31 mouse cellular contexts compared by ENCODE assay signal in genomic region chr17:70590506-70590905, GRCm38 (mm10).
DNase-seq lines count a peak whose midpoint lies in the region; ATAC-seq lines count a peak whose summit lies in the region.
"Had no signal": no experiment of that assay in that cellular context is flagged by ENCODE, and none has a peak within 500 bp of the region (broad histone marks: within the 10 kb centered on the region; RNA-seq: fewer than 3 reads in every experiment).

No protein-coding gene starts in this region.

- H3K9me3 ChIP-seq in midbrain, embryonic 10.5 days (replicated peaks): no peaks in the 10 kb centered on the region
- no peaks in the 10 kb centered on the region for H3K9me3 ChIP-seq in midbrain, embryonic 15.5 days
- H3K9me3 ChIP-seq: embryonic facial prominence, embryonic 10.5 days; embryonic facial prominence, embryonic 13.5 days; forebrain, embryonic 12.5 days; heart, embryonic 10.5 days; heart, embryonic 13.5 days had no signal

- no peaks in the 10 kb centered on the region for H3K27me3 ChIP-seq in midbrain, embryonic 10.5 days (ENCODE audit: low read depth, poor library complexity, severe bottlenecking)
- no peaks in the 10 kb centered on the region for H3K27me3 ChIP-seq in midbrain, embryonic 15.5 days (replicated peaks)
- H3K27me3 ChIP-seq: embryonic facial prominence, embryonic 13.5 days; forebrain, embryonic 12.5 days; heart, embryonic 13.5 days had no signal

- no peak overlapping the region for H3K4me3 ChIP-seq in midbrain, embryonic 10.5 days
- H3K4me3 ChIP-seq in midbrain, embryonic 15.5 days: no peak overlapping the region
- H3K4me3 ChIP-seq: embryonic facial prominence, embryonic 10.5 days; embryonic facial prominence, embryonic 13.5 days; erythroblast, embryonic 14.5 days; forebrain, embryonic 12.5 days; gastrocnemius, adult 2 months; heart, adult 2 months; heart, embryonic 10.5 days; heart, embryonic 13.5 days had no signal

- no peak overlapping the region for H3K4me2 ChIP-seq in midbrain, embryonic 15.5 days
- H3K4me2 ChIP-seq: embryonic facial prominence, embryonic 13.5 days; forebrain, embryonic 12.5 days; heart, embryonic 13.5 days; hindbrain, embryonic 14.5 days had no signal

- no peak for ATAC-seq in midbrain, embryonic 15.5 days (replicated peaks)
- no peak for ATAC-seq in megakaryocyte progenitor cell, adult 5-6 weeks (replicated peaks; ENCODE audit: poor library complexity)
- ATAC-seq: activated CD4-positive, CD25-positive, alpha-beta regulatory T cell, adult 4 months; forebrain, postnatal 0 days; hindbrain, postnatal 0 days; inflammation-experienced regulatory T-cells, adult 6 months; Patski had no signal

- no peak overlapping the region for H3K9ac ChIP-seq in midbrain, embryonic 15.5 days
- H3K9ac ChIP-seq: embryonic facial prominence, embryonic 13.5 days; forebrain, embryonic 12.5 days; forebrain, postnatal 0 days; heart, embryonic 13.5 days; hindbrain, embryonic 14.5 days had no signal

- no peaks in the 10 kb centered on the region for H3K36me3 ChIP-seq in midbrain, embryonic 10.5 days
- H3K36me3 ChIP-seq in midbrain, embryonic 15.5 days (replicated peaks): no peaks in the 10 kb centered on the region
- H3K36me3 ChIP-seq: embryonic facial prominence, embryonic 10.5 days; embryonic facial prominence, embryonic 13.5 days; forebrain, embryonic 12.5 days; G1E; heart, embryonic 10.5 days; heart, embryonic 13.5 days had no signal

- peak overlapping the region; percentile 61 for H3K27ac ChIP-seq in midbrain, embryonic 10.5 days (replicated peaks)
- no peak overlapping the region for H3K27ac ChIP-seq in midbrain, embryonic 15.5 days
- H3K27ac ChIP-seq: embryonic facial prominence, embryonic 10.5 days; embryonic facial prominence, embryonic 13.5 days; forebrain, embryonic 12.5 days; gastrocnemius, adult 2 months; heart, adult 2 months; heart, embryonic 10.5 days; heart, embryonic 13.5 days; hindbrain, embryonic 14.5 days; hindbrain, postnatal 0 days had no signal

- H3K4me1 ChIP-seq in midbrain, embryonic 10.5 days: peaks cover 40% of the 10 kb centered on the region
- H3K4me1 ChIP-seq in midbrain, embryonic 15.5 days: 0 out of 2 replicates have a peak, but pooled peaks cover 5% of the 10 kb centered on the region

- 72% methylated on average over 6 of the region's 6 CpGs for WGBS in midbrain, embryonic 10.5 days
- WGBS in midbrain, embryonic 15.5 days: 54% methylated on average over 6 of the region's 6 CpGs

- peak; percentile 69 for DNase-seq in heart, adult 11 months
- DNase-seq in heart, adult 18-20 months: no peak
- no peak for DNase-seq in midbrain, embryonic 10.5 days (ENCODE audit: low spot score)
- DNase-seq in ZHBTc4 (ENCODE audit: low read depth, low spot score): peak; percentile 29
- DNase-seq: adrenal gland, adult 8-10 months; adrenal gland, postnatal 25 days; cerebellum, adult 11-12 months; cerebellum, adult 8-10 months; cerebellum, postnatal 10 days; cerebellum, postnatal 36 days; embryo, embryonic 11 days; forebrain, postnatal 0 days; gastrocnemius, adult 2 months; gastrocnemius, postnatal 14 days; heart, adult 2 months; heart, postnatal 14 days; heart, postnatal 4 days had no signal

Comparison
In these comparisons a context has a peak if more than half of its experiments do, and no peak if none do; other contexts are left out.
1. DNase-seq: peak in heart, adult 11 months (single experiment) and ZHBTc4 (single experiment); none in heart, adult 18-20 months (0 of 2) and midbrain, embryonic 10.5 days (single experiment).